Mouse (Mus musculus) granulocyte monocyte progenitor cell, adult 5-6 weeks (primary cell): ENCODE measurements around the gene Tbc1d2. TPM values are rescaled to one million over a fixed set of nuclear protein-coding genes. Genes with fewer than 3 reads are reported as not detected.
"Not testable (repeated sequence)": the region's sequence is repeated elsewhere in the genome, so short reads cannot be mapped to it uniquely, and the experiment has no call there.

Source experiments
- ATAC-seq: replicated peaks from 2 replicates; pipeline ENCODE4 v1.8.0; 2016; ENCODE audit warnings: mild to moderate bottlenecking, moderate TSS enrichment, inconsistent platforms; ENCODE audit not compliant: poor library complexity, severe bottlenecking
- total RNA-seq, 2 experiments: library from RNA; stranded (forward) in 1 of 2; stranded (reverse) in 1 of 2; fragments of 200-712, 200-1000 nt in 1 of 2; fragments of >200 nt in 1 of 2; fragmentation: Nextera tagmentation in 1 of 2; gene quantifications; 2 replicates each; pipeline ENCODE4 v1.2.3; 2014 to 2017

The Tbc1d2 gene
- total RNA-seq, 2 experiments from 2014 or later = 5.4 to 6.8 TPM

DNA sequence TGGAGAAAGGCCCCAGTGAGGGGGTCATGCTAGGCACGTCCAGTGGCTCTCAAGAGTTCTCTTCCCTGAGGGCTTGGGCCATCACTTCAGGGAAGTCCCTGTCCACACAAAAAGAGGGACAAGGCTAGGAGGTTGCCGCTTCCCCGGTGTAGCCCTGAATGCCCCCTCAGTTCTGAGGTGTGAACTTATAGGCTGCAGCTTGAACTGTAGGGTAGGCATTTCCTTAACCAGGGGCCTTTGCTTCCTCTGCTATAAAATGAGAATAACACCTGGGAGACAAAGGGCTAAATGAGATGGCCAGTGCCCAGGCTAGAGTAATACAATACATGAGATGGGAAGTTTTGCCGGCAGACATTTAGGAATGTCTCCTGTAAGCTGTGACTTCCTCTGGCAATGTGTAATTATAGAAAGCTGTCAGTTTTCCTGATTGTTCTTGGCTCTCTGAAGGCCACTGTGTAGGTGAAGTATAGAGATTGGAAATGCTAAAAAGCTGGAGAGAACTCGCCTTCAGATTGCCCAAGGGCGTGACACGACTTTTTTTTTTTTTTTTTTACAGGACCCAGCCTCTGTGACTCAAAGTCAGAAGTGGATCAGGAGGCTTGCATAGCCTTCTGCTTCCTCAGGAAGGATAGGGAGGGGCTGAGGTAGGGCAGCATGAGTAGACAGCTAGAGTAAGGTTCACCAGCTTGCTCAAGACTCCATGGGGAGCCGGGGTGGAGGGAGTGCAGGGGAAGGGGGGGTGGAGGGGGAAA lies 6.9 kb downstream of the Tbc1d2 start:
- peak; percentile 99 for ATAC-seq

DNA sequence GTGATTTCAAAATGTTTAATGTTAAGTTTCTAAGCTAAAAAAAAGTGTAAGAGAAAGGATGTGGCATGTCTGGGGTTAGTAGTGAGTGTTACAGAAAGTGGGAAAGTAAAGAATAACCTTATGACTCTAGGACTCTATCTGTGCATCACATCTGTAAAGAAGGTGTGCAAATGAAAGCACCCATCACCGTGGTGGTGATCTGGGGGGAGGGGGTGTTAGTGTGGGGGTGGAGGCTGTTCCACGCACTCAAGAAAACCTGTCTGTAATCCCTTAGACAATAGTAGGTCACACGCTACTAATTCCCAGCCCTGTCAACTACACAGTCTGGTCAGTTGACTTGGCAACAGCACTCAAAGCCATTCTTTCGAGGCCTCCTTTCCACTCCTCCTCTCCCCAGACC lies 8.7 kb downstream of the Tbc1d2 start:
- ATAC-seq = no peak

DNA sequence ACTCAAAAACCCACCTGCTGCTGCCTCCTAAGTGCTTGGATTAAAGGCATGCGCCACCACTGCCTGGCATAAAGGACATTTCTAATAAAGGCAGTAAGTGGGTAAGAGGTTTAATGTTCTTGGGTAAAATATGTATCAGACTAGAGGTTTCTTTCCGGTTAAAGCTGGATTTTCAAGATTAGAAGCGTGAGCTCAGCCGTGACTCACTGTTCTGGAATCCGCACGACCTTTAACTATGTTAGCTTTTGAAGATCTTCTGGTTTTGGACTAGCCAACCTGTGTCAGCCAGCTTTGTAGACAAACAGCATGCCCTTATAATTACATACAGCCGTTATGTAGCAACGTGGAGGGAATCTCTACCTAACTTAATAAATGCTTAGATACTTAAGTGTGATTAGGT lies 10.1 kb downstream of the Tbc1d2 start:
- ATAC-seq = no peak

DNA sequence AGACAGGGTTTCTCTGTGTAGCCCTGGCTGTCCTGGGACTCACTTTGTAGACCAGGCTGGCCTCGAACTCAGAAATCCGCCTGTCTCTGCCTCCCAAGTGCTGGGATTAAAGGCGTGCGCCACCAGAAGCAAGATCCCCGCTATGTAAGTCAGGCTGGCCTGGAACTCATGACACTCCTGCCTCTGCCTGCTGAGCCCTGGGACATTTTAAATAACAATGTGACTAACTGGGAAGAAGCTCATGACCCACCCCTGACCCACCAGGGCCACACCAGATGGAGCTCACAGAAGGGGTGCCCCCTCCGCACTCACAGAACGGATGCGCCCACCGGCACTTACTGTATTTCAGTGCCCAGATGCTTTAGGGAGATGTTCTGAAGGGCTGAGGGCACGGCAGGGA lies 12.8 kb downstream of the Tbc1d2 start:
- not testable (repeated sequence) for ATAC-seq

DNA sequence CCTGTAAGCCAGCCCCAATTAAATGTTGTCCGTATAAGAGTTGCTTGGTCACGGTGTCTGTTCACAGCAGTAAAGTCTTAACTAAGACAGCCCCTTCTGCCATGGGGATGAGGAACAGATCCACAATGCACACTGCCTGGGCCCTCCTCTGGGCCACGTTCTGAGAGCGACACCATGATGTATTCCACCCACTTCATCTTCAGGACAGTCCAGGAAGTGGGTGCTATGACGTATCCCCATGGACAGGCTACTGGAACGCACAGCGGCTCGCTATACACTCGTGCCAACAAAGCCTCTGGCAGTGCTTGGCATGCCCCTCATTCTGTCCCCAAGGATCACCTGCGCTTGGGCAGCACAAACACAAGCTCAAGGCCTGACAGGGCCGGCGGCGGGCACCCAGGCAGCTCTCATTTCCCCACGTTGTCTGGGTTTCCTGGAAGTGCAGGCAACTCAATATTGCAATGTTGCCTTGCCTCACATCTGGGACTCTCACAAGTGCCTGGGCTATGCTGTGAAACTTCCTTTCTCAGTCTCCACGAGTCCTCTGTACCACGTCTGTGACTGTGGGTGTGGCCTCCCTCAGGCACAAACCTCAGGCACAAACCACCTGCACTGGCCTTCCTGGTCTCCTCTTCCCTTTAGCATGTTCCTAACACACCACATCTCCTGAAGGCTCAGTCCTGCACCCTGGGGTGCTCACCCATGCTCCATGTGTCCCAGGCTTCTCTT lies 14.1 kb downstream of the Tbc1d2 start:
- ATAC-seq = peak; percentile 93

DNA sequence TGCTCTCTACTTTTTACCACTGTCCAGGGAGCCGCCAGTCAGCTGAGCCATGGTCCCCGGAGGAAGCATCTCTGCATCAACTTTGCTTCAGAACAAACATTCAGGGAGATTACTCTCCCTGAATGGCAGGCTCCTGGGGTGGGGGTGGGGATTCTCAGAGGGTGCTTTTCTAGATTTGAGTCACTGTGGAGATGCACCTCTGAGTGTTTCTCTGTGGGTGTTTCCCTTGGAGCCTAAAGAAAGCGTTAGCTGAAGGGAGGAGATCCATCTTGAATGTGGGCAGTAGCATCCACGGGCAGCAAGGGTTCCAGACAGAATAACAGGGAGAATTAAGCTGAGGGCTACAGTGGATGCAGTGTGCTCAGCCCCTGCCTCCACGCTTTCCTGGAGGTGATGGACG lies 15.1 kb downstream of the Tbc1d2 start:
- ATAC-seq = no peak

DNA sequence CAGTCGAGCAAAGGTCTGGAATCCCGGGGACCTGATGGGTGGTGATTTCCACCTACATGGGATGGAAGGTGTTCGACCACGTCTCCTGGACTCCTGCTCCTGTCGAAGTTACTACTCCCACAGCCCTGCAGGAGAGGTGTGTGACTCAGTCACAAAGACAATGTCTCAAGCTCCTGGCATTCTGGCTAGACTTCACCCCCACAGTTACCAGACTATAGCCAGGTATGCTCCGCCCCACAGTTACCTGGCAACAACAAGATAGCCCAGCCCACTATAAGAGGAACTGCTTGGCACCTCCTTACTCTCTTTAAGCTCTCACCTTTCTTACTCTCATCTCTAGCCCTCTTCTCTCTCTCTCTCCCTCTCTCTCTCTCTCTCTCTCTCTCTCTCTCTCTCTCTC lies 16.4 kb downstream of the Tbc1d2 start:
- not testable (repeated sequence) for ATAC-seq

DNA sequence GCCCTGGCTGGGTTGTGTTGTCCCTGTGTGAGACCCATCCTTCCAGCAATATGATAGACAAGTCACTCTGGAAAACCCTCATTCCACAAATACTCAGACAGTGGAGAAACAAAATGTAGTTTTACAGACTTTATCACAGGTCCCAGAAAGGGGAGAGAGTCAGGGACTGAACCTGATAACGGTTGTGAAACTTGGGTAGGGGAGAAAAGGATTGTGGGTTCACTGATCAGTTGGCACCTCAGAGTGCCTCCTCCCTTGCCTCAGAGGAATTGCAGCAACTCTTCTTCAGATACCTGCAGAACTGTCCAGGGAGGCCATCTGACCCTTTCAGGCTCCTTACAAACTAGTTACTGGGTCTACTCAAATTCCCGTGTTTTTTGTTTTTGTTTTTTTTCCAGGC lies 17.5 kb downstream of the Tbc1d2 start:
- ATAC-seq = no peak

DNA sequence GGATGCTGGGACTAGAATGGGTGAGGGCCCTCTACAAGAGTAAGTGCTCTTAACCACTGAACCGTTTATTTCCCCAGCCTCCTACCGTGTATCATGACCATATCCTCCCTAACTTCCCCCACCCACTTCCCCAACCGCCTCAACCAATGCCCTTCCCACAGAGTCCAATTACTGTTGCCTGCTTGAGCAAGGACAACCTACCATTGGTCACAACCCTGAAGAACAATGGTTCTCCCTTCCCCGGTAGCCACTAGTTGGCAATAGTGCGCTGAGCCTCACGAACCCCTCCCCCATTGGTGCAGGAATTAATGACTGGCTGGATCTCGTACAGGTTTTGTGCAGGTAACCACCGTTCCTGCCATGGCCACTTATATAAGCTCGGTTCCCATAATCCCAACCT lies 19.6 kb downstream of the Tbc1d2 start:
- peak; percentile 93 for ATAC-seq

DNA sequence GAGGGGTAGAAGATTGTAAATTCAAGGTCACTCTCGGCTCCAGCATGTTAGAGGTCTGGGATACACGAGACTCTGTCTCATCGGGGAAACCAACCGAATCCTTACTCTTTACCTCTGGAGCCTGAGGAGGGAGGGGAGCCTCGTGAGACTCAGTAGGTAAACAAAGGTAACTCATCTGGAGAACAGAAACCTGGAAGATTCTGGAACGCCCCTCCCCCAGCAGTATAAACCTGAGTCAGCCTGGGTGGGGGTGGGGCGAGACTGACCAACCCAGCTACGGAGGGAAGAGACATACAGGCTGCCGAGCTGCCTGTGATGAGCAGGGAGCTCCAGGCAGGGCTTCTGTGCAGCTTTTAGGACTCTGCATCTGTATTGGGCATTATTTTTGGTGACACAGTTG lies 21.1 kb downstream of the Tbc1d2 start:
- no peak for ATAC-seq

DNA sequence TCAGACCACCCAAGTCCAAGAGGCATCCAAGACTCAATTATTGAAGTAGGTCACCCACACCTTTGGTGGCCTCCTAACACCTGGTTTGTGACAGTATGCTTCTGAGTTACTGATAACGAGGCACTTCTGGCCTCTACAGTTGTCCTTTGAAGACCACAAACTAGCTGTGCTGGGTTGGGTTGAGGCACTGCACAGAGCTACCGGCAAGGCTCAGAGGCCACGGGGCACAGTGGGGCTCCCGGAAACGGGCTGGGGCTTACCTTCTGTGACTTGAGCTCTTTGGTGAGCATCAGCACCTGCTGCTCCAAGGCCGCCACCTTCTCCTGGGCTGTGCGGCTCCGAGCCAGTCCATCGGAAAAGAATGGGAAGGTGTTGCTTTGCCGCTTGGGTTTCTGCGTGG lies 21.9 kb downstream of the Tbc1d2 start:
- no peak for ATAC-seq

DNA sequence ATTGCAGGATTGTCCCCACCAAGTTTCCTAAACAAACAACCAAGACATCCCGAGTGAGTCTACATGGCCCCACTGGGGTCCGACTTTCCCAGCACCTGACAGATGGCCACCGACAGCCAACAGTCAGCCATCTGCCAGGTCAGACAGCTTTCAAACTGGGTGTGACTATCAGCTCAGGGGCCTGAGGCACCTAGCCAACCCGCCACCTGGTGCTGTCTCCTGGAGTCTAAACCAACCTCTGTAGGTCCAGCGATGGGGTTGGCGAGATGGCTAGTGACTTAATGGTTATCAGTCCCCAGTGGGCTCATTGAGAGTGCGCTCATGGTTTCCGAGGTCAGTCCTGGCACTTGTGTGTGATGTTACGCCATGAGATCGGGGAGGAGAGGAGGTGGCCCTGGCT lies 24.9 kb downstream of the Tbc1d2 start:
- ATAC-seq = no peak

DNA sequence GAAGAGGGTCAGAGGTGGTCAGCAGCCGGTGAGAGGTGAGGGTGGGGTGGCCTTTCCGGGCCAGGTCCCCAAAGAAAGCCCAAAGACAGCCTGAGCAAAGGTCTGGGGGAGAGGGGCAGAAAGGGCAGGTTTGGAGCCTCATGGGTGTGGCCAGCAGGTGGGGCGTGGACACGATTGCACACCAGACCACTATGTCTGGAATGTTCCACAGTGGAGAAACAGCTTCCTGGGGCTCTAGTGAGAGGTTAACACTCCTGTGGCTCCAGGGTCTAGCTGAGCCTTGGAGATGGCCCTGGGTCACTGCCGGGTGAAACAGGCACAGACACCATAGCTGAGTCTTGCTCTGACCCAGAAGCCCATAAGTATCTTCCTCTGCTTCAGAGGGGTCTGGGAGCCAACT lies 27.0 kb downstream of the Tbc1d2 start:
- no peak for ATAC-seq

DNA sequence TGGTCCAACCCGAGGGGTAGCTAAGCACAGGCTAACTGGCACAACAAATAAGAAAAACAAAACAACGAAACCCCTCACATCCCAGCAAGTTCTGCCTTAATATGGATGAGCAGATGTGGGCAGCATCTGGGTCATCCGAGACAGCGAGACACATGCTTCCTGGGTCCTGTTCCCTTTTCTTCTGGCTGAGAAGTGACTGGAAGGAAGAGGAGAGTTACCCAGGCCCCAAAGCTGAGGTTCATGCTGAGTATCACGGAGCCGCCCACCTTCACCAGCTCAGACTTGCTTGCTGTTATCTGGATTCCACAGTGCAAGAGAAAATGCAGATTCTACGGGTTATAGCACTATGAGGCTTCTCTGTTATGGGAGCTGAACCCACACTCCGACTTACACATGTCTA lies 29.1 kb downstream of the Tbc1d2 start:
- ATAC-seq = no peak

DNA sequence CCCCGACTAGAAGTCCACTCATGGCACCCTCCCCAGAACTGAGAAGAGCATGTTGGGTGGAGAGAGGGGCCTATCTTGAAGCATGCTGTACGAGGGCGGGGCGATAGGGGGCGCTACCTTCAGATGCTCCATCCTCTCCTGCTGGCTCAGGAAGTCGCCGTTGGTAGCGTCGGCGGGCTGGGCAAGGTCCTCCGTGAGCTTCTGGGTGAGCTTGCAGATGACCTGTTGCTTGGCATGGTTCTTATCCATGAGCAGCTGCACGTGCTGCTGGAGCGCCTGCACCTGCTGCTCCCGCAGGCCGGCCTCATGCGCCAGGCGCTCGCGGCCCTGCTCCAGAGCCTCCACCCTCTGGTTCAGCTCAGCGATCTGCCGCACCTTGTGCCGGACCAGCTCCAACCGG lies 29.7 kb downstream of the Tbc1d2 start:
- no peak for ATAC-seq

DNA sequence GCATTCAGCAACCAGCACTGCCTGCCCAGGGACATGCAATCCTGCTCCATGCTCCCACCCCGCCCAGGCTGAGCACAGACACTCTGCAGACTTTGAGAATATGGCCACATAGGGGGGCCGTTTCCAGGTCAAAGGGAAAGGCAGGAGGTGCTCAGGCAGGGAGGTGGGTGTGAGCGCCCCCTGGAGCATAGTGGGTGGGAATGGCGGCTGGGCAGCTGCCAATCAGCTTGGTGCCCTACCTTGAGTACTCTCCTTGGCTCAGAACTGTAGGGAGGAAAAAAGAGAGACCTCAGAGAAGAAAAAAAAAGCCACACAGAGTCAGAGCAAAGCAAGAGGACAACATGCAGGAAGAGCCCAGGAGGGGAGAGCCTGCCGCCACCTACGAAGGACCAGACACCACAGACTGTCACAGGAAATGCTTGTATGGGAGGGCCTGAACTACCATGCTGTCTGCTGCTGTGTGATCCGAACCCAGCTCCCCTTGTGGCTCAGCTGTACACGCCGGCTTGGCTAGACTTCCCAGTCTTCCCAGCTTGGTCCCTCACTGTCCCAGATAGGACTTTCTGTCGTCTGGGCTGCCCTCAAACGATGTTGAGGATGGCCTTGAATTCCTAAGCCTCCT lies 31.7 kb downstream of the Tbc1d2 start:
- ATAC-seq = no peak

DNA sequence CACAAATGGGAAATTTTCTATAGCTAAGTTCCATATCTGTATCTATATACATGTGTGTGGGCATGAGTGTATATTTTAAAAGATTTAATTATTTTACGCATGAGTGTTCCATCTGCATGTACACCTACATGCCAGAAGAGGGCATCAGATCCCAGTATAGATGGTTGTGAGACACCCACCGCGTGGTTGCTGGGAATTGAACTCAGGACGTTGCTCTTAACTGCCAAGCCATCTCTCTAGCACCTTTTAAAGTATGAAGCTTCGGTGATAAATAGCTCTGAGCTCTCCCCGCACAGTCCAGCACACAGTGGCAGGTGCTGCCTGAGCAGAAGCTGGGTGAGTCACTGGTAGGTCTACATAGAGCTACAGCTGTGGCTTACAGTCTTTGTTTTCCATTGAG lies 32.6 kb downstream of the Tbc1d2 start:
- no peak for ATAC-seq

DNA sequence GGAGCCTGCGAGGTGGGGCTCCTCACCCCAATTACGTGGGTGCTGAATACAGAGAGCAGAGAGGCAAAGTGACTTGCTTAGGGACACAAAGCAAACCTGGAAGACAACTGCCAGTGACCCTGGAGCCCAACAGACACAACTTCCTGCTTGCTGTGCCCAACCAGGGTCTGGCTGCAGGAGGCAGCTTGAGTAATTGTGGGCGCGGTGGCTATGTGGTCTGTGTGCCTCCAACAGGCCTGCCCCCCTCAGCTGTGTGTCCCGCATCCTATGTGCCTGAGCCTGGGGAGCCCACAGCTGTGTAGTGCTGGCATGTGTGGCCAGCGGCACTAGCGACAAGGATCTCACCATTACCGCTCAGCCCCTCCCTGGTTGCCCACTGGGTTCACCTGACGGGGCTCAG lies 35.4 kb downstream of the Tbc1d2 start:
- ATAC-seq = peak; percentile 77

DNA sequence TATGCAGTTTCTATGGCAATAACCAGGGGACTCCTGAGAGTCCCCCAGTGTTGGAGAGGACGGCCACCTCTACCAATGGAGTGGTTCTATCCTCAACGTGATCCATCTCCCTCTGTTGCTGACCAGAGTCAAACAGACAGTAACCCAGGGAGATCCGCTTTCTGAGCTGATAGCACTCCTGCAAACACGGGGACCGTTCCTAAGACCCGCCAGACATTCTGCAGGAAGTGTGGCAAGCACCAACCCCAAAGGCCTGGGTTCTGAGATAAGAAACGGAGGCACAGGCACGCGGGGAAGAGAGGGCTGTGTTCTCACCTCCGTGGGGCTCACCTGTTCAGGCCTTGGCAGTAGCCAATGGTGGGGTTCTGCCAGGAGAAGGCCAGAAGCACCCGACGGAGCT lies 36.4 kb downstream of the Tbc1d2 start:
- peak; percentile 28 for ATAC-seq

DNA sequence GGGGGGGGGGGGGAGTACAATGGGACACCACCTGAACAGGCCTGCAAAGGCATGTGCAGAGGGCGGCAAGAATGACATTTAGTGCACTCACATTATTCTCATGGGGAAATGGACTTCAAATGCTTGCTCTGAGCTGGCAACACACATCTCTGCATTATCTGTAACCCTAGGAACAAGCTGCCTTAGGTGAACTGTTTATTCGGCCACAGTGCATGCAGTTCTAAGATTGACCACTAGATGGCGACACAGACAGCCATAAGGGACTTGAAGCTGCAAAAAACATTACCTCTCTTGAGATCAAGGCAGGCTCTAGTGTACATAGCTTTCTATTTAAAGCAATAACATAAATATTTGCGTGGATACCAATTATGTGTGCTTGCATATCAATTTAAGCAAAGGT lies 38.8 kb downstream of the Tbc1d2 start:
- ATAC-seq = 0 out of 2 replicates have a peak, but pooled peaks have one; percentile 10

DNA sequence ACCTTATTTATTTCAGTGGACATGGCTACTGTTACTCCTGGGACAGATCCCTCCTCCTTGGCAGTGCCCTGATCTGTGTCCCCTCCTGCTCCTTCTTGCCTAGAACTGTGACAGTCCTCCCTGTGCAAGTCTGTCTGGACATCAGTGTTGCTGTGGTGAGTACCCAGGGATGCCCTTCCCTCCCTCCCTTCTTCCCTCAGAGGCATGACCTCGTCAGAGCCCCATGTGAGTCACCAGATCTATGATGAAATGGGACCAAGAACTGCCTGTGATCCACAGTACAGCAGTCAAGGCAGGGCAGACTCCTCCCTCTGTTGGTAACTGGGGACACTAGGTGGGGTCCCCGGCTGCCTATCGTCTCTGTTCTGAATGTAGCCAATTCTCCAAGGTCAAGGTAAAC lies 42.4 kb downstream of the Tbc1d2 start:
- ATAC-seq = peak; percentile 50

DNA sequence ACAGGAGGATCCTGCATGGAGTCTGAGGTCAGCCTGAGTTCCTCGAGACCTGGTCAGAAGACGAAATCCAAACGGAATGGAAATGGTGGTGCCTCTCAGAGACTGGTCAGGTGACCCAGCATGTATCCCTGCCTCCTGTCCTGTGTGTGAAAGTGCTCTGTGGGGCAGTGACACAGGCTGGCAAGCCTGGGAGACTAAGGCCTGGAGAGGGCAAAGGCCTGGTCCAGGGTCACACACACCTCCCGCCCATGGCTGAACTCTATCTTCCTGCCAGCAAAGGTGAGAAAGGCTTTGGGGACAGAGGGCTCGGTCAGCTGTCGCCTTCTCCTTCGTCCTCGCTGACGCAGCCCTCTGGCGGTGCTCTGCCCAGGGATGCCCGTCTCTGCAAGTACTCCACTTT lies 44.6 kb downstream of the Tbc1d2 start:
- ATAC-seq = no peak
